Comparison of ENCODE assay signal across 8 mouse cellular contexts in the genomic region with DNA sequence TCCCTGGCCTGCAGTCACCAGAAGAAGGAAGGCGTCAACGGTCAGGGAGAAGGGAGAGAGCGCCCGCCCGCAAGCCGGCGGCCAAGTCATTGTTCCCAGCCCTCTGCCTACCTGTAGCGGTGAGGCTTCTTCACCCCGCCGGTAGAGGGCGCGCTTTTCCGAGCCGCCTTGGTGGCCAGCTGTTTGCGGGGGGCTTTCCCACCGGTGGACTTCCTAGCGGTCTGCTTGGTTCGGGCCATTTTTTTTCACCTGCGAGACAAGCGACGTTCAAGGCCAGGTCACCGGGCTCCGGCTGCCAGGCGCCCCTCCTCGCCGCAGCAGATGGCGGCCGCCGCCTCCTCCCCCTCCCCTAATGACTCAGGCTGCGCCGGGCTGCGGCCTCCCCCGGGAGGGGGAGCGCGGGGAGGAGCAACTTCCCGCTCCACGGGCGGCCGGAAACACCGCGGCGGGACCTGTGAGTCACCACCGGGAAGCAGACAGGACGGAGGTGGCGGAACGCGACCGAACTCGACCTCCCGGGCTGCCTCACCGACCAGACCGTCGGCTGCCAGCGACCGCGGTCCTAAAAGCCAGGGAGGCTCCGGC. TPM values are rescaled to one million over a fixed set of nuclear protein-coding genes. Genes with fewer than 3 reads are reported as not detected.
DNase-seq lines count a peak whose midpoint lies in the region; ATAC-seq lines count a peak whose summit lies in the region.

No protein-coding gene starts in this region.

- H3K27me3 ChIP-seq in hindbrain, embryonic 16.5 days (replicated peaks; ENCODE audit: control insufficient read depth, insufficient read depth, low read length), result no peaks in the 10 kb centered on the region

- DNase-seq in ZHBTc4 (ENCODE audit: low read depth, low spot score), result peak; percentile 85
- DNase-seq in cerebellum, adult 9-10 months, result peak; percentile 87
- peak; percentile 79 to 84 for DNase-seq in frontal cortex, postnatal 36 days (ENCODE audit: low spot score in 2 of 2)
- DNase-seq in left cerebral cortex, adult 11 months (ENCODE audit: low spot score), result peak; percentile 73
- peak; percentile 82 for DNase-seq in lung, postnatal 14 days
- DNase-seq in right cerebral cortex, adult 2 months (ENCODE audit: low spot score in 2 of 2), result peak; percentile 78 to 79
- peak; percentile 74 for DNase-seq in urinary bladder, postnatal 25 days (ENCODE audit: low spot score)

- peak overlapping the region; percentile 63 for H3K4me3 ChIP-seq in hindbrain, embryonic 16.5 days (ENCODE audit: low read length)

- peaks cover 7% of the 10 kb centered on the region; the same call in 1 of the 2 replicates for H3K36me3 ChIP-seq in hindbrain, embryonic 16.5 days (ENCODE audit: control insufficient read depth, insufficient read depth, low read length)

- WGBS in hindbrain, embryonic 16.5 days, result under 1% methylated on average over 55 of the region's 57 CpGs

- peaks cover 10% of the 10 kb centered on the region for H3K4me1 ChIP-seq in hindbrain, embryonic 16.5 days (ENCODE audit: control insufficient read depth, insufficient read depth, low read depth, low read length)

- peak; percentile 67 for ATAC-seq in hindbrain, embryonic 16.5 days

- peak overlapping the region; percentile 88 for H3K9ac ChIP-seq in hindbrain, embryonic 16.5 days (ENCODE audit: low read depth, low read length)

- no peaks in the 10 kb centered on the region for H3K9me3 ChIP-seq in hindbrain, embryonic 16.5 days (ENCODE audit: control insufficient read depth, low read length)

- peak overlapping the region; percentile 98 for H3K27ac ChIP-seq in hindbrain, embryonic 16.5 days (ENCODE audit: low read depth, low read length)

- H3K4me2 ChIP-seq in hindbrain, embryonic 16.5 days (ENCODE audit: low read length), result peak overlapping the region; percentile 52

RNA-seq across cellular contexts. Expression of a gene that starts 3.9 kb away (rescaled TPM):
- 1,585 and 1,603 TPM in 2 replicates for polyA plus RNA-seq in hindbrain, embryonic 16.5 days (2015; fragmentation: Nextera tagmentation; extraction: Ambion mirVana)

RNA-seq across cellular contexts. Expression of a gene that starts 6.3 kb away (rescaled TPM):
- 30.1 and 37.6 TPM in 2 replicates for polyA plus RNA-seq in hindbrain, embryonic 16.5 days (2015; fragmentation: Nextera tagmentation; extraction: Ambion mirVana)

RNA-seq across cellular contexts. Expression of a gene that starts 11.3 kb away (rescaled TPM):
- polyA plus RNA-seq in hindbrain, embryonic 16.5 days (2015; fragmentation: Nextera tagmentation; extraction: Ambion mirVana), result 76.0 and 76.2 TPM in 2 replicates

RNA-seq across cellular contexts. Expression of a gene that starts 49.4 kb away (rescaled TPM):
- 1.8 and 2.1 TPM in 2 replicates for polyA plus RNA-seq in hindbrain, embryonic 16.5 days (2015; fragmentation: Nextera tagmentation; extraction: Ambion mirVana)

RNA-seq across cellular contexts. Expression of a gene that starts 53.9 kb away (rescaled TPM):
- polyA plus RNA-seq in hindbrain, embryonic 16.5 days (2015; fragmentation: Nextera tagmentation; extraction: Ambion mirVana), result 0.69 and 0.80 TPM in 2 replicates

Comparison
In these comparisons a context has a peak if more than half of its experiments do, and no peak if none do; other contexts are left out.
1. Peak in every context shown above with its lines: DNase-seq, ATAC-seq, H3K4me3 ChIP-seq and H3K27ac ChIP-seq.